Mouse (Mus musculus) thymus, adult 2 months (tissue): ENCODE measurements around the gene Gm11114. TPM values are rescaled to one million over a fixed set of nuclear protein-coding genes. Genes with fewer than 3 reads are reported as not detected.

Experiments used
- DNase-seq: peaks from one replicate; pipeline ENCODE4 v3.0.0; 2021
- H3K27ac ChIP-seq: fragments of 200-500 bp; 2 replicates; pipeline ENCODE4 v1.5.1; 2012; ENCODE audit warnings: low read length, control low read depth; ENCODE audit not compliant: control insufficient read depth, insufficient read depth
- H3K27me3 ChIP-seq: fragments of 200-500 bp; 2 replicates; pipeline ENCODE4 v1.6.1; 2012; ENCODE audit warnings: mild to moderate bottlenecking, low read length, moderate library complexity, mixed read lengths; ENCODE audit not compliant: control insufficient read depth, insufficient read depth
- H3K36me3 ChIP-seq: fragments of 200-500 bp; 2 replicates; pipeline ENCODE4 v1.6.1; 2012; ENCODE audit warnings: mild to moderate bottlenecking, low read length, moderate library complexity; ENCODE audit not compliant: control insufficient read depth, insufficient read depth
- H3K4me1 ChIP-seq: fragments of 200-500 bp; replicated peaks from 2 replicates; pipeline ENCODE4 v1.6.1; 2012; ENCODE audit warnings: low read length; ENCODE audit not compliant: control insufficient read depth, insufficient read depth
- H3K4me3 ChIP-seq: fragments of 200-500 bp; 2 replicates; pipeline ENCODE4 v1.5.1; 2012; ENCODE audit warnings: mild to moderate bottlenecking, low read length, control low read depth, moderate library complexity; ENCODE audit not compliant: control insufficient read depth, insufficient read depth
- CTCF ChIP-seq: fragments of 200-500 bp; IDR thresholded peaks from 2 replicates; pipeline ENCODE4 v1.5.1; 2012; ENCODE audit warnings: mild to moderate bottlenecking, control low read depth, low read length, moderate library complexity, borderline replicate concordance; ENCODE audit not compliant: control insufficient read depth, poor library complexity, insufficient read depth; ENCODE audit errors: extremely low read depth
- POLR2A ChIP-seq: fragments of 200-500 bp; IDR thresholded peaks from 2 replicates; pipeline ENCODE4 v1.6.1; 2012; ENCODE audit warnings: mild to moderate bottlenecking, low read length, control low read depth, moderate library complexity; ENCODE audit not compliant: control insufficient read depth, poor library complexity, insufficient read depth; ENCODE audit errors: extremely low read depth
- WGBS: fragments of 180-500 bp; shearing (Covaris S2); methylation state at CpG from one replicate; pipeline ENCODE4 v1.1.7; 2018; 5-methylcytosine and 5-hydroxymethylcytosine counted together
- polyA plus RNA-seq: library from polyadenylated mRNA; depleted of rRNA; stranded (reverse); fragments of >200 nt; gene quantifications from 2 replicates; pipeline ENCODE4 v1.2.3, GENCODE M21; 2012; rRNA removed

The Gm11114 gene
- polyA plus RNA-seq: not detected in 2 replicates

DNA sequence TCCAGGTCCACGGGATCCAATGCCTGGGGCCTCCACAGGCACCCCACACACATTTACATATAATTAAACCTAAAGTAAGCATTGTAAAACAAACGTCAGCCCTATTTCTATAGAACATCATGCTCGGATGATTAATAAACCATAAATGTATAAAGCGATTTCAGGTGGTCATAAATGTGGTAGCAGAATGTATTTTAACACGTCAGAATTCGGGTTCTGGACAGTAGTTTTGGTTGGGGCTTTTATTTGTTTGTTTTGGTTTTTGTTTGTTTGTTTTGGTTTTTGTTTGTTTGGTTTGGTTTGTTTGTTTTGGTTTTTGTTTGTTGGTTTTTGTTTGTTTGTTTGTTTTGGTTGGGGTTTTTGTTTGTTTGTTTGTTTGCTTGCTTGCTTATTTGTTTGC is at the start of gene Gm11114:
Gene Gm11114, plus strand, starts transcription at position 301 of the 400 bp plus-strand sequence.
- no peaks in the 10 kb centered on the region for H3K4me1 ChIP-seq
- H3K27me3 ChIP-seq: no peaks in the 10 kb centered on the region
- no peak for DNase-seq
- no peak within 1 kb of the TSS for H3K4me3 ChIP-seq
- H3K27ac ChIP-seq: no peak within 1 kb of the TSS
- no peaks in the 10 kb centered on the region for H3K36me3 ChIP-seq
- TF ChIP-seq CTCF (no peak), POLR2A (no peak)
- 92% methylated on average over 6 of the region's 6 CpGs for WGBS

- 93% methylated on average over 5 of the region's 5 CpGs for WGBS
- no peak for TF ChIP-seq POLR2A
- TF ChIP-seq CTCF: no peak
- Histone ChIP-seq H3K36me3 (no peaks in the 10 kb centered on the region), H3K4me1 (no peaks in the 10 kb centered on the region), H3K4me3 (no peak overlapping the region), H3K27me3 (no peaks in the 10 kb centered on the region), H3K27ac (no peak overlapping the region)
- no peak for DNase-seq
Observed at GRCm38 (mm10) chr9:85266847-85267246, 45.7 kb upstream of the Gm11114 start.

DNA sequence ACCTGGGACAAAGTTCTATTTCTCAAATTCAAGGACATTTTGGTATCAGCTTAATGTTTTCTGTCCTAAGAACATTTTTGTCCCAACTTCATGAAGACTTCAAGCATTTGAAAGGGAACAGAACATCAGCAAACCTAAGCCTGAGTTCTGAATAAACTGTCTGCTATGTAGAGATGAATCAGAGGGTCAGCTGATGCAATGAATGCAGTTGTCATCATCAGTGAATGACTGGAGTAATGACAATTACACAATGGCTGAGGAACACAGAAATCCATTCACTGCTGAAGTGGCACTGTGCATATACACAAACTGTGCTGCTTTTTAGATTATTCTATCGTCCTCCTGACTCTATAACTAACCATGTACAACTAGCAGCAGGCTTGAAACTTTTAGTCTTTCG is 38.5 kb upstream of the Gm11114 start:
- H3K4me1 ChIP-seq: no peaks in the 10 kb centered on the region
- no peaks in the 10 kb centered on the region for H3K27me3 ChIP-seq
- no peak overlapping the region for H3K4me3 ChIP-seq
- DNase-seq: no peak
- no peaks in the 10 kb centered on the region for H3K36me3 ChIP-seq
- WGBS: 84% methylated on average over 2 of the region's 2 CpGs
- H3K27ac ChIP-seq: no peak overlapping the region
- TF ChIP-seq POLR2A (no peak), CTCF (no peak)

GRCm38 (mm10) chr9:85302849-85303248 is 9.7 kb upstream of the Gm11114 start:
- Histone ChIP-seq H3K36me3 (no peaks in the 10 kb centered on the region), H3K4me1 (no peaks in the 10 kb centered on the region), H3K4me3 (no peak overlapping the region), H3K27ac (no peak overlapping the region), H3K27me3 (no peaks in the 10 kb centered on the region)
- TF ChIP-seq CTCF: no peak
- TF ChIP-seq POLR2A: no peak
- DNase-seq: no peak
- 92% methylated on average over 4 of the region's 4 CpGs for WGBS

DNA sequence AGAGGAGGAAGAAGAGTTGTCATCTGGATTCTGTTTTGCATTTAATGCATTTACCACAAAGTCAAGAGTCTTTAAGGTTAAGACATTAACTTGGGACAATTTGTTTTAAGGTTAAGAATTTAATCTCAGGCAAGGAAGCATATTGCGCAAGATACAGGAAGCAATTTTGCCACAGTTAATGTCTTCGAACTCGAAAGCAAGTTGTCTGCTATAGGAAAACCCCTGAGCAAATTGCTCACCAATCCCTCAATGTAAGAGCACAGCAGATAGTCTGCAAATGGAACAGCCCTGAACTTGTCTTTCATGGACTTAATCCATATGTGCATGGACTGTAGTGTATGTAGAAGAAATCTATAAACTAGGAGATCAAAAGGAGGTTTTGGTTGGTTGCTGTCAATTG is 9.2 kb upstream of the Gm11114 start:
- H3K27me3 ChIP-seq: no peaks in the 10 kb centered on the region
- TF ChIP-seq POLR2A (no peak), CTCF (no peak)
- H3K4me1 ChIP-seq: no peaks in the 10 kb centered on the region
- no peak overlapping the region for H3K4me3 ChIP-seq
- 46% methylated on average over 3 of the region's 3 CpGs for WGBS
- DNase-seq: no peak
- no peak overlapping the region for H3K27ac ChIP-seq
- H3K36me3 ChIP-seq: no peaks in the 10 kb centered on the region

DNA sequence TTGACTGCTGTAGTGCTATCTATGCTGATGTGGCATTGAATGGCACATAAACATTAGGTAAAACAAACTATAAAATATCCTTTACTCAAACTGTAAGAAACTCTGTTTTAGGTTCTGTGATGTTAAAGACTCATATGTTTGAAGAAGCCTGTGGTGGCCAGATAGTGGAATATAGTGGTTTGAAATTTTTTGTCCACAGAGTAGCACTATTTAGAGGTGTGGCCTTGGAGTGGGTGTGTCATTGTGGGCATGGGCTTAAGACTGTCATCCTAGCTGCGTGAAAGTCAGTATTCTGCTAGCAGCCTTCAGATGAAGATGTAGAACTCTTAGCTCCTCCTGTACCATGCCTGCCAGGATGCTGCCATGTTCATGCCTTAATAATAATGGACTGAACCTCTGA is 3.5 kb downstream of the Gm11114 start:
- H3K4me1 ChIP-seq: no peaks in the 10 kb centered on the region
- H3K27me3 ChIP-seq: no peaks in the 10 kb centered on the region
- H3K27ac ChIP-seq: no peak overlapping the region
- WGBS: 77% methylated on average over 1 of the region's 1 CpGs
- TF ChIP-seq POLR2A: no peak
- TF ChIP-seq CTCF: no peak
- DNase-seq: no peak
- H3K36me3 ChIP-seq: no peaks in the 10 kb centered on the region
- H3K4me3 ChIP-seq: no peak overlapping the region

DNA sequence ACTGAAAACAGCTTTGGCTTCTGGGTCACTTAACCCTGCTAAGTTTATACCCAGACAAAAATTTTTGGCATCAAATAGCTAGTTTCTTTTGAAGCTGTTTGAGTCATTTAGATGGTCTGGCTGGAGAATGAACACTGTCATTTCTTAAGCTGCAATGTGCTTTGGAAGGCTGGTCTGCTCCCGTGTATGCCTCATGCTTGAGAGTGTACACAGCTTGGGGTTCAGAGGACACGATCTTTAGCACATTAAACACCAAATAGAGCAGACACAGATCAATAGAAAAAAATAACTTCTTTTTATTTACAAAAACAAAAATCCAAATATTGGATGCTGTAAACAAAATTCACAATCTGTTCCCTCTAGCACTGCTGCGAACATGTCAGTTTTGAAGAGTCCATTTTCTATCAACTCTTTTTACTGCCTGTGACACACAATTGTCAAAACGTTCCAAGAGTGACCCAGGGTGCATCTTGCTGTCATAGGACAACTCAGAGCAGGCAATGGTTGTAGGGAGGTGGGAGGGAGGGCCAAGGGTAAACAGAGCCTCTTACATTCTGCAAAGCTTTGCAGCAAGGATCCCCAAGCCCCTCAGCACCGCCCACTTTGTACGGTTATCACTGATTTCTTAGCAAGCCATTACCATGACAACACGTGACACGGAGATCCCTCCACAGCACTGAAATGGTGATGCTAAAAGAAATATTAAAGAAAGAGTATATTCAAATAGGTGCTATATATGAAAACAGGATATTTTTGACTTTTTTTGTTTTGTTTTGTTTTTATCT is 7.8 kb downstream of the Gm11114 start:
- H3K4me1 ChIP-seq: no peaks in the 10 kb centered on the region
- DNase-seq: no peak
- H3K4me3 ChIP-seq: no peak overlapping the region
- 91% methylated on average over 8 of the region's 8 CpGs for WGBS
- H3K27me3 ChIP-seq: no peaks in the 10 kb centered on the region
- TF ChIP-seq CTCF: no peak
- no peak for TF ChIP-seq POLR2A
- no peak overlapping the region for H3K27ac ChIP-seq
- H3K36me3 ChIP-seq: no peaks in the 10 kb centered on the region
